Mouse (Mus musculus): ENCODE data around the gene Secisbp2l.
A peak's percentile ranks its signal among the peaks of the same experiment; 100 is the strongest.

Secisbp2l gene

DNA sequence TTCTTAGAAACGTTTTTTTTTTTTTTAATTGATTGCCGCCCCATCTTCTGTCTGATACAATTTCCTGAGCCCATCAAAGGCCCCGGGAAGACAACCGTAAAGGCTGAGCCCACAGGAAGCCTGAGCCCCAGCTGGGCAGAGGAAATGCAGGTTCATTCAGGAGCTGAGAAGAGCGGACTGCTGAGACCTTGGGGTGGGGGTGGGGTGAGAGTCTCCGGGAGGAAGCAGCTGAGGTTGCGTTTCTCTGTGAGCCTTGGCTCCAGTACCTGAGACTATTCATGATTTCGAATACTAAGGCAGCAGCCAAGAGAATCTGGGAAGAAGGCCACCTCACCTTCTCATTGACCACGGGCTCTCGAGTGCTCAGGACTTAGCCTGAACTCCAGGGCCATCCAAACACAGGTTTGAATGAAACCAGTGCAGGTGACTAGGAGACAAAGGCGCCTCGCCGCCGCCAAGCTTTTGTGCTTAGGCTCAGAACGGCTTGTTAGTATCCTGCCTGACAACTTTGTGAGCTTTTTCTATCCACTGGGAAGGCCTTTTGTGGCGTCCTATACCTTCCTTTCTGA, 58.0 kb downstream of the Secisbp2l start:
- TF ChIP-seq CTCF (conservative IDR thresholded peaks at IDR 0.05; ENCODE audit: low read length), result no peak
- TF ChIP-seq NANOG (IDR thresholded peaks at IDR 0.05; ENCODE audit: borderline replicate concordance, low read length), result peak; percentile 29; the same call in 1 of the 2 replicates
- TF ChIP-seq POU5F1 (IDR thresholded peaks at IDR 0.05; ENCODE audit: borderline replicate concordance, low read length), result no peak
- H3K36me3 ChIP-seq (ENCODE audit: insufficient read depth, low read length), result no peaks in the 10 kb centered on the region
- H3K9me3 ChIP-seq (ENCODE audit: low read length), result no peaks in the 10 kb centered on the region
- H3K27me3 ChIP-seq (ENCODE audit: insufficient read depth, low read length), result peaks cover 90% of the 10 kb centered on the region
- peaks cover 41% of the 10 kb centered on the region for H3K4me1 ChIP-seq (replicated peaks; ENCODE audit: low read depth, low read length)
- H3K4me3 ChIP-seq (replicated peaks; ENCODE audit: low read length), result peak overlapping the region; percentile 72

- TF ChIP-seq POU5F1 (IDR thresholded peaks at IDR 0.05; ENCODE audit: borderline replicate concordance, low read length) (no peak), CTCF (conservative IDR thresholded peaks at IDR 0.05; ENCODE audit: low read length) (no peak), NANOG (IDR thresholded peaks at IDR 0.05; ENCODE audit: borderline replicate concordance, low read length) (no peak)
These were observed 58.6 kb downstream of the Secisbp2l start, which contains the start of gene Shc4 for GRCm38 (mm10) chr2:125724086-125724430. Gene Shc4 (minus strand): TSS chr2:125724148.

DNA sequence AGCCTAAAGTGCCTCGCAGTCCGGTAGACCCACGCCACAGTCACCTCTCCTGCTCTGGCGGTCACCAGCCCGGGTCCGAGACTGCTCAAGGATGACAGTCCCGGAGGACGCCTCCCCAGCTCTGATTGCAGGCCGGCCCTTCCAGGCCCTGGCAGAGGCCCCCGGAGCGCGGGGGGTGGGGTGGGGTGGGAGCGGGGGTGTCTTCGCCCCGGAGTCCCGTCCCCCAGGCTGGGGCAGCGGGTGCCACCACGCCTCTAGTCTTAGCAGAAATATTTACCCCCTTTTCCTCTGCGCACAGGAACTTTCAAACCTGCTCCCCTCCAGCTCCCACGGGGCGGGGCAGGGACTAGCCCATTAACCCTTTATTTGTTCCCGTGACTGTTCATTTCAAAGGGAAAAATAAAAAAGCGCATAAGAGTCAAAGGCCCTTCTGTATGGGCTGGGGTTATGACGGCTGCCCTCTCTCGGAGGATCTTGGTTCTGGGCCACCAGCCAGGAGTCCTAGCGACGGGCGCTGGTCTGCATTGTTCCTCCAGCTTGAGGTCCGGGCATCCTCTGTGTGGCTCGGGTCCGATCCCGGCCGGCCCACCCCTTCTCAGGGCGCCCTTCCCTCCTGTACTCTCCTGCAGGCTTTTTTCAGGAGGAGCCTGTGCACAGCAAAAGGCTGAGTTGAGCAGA, 59.1 kb downstream of the Secisbp2l start:
- H3K27me3 ChIP-seq (ENCODE audit: insufficient read depth, low read length), result peaks cover 89% of the 10 kb centered on the region
- H3K9me3 ChIP-seq (ENCODE audit: low read length), result no peaks in the 10 kb centered on the region
- H3K4me3 ChIP-seq (replicated peaks; ENCODE audit: low read length), result peak overlapping the region; percentile 72
- H3K4me1 ChIP-seq (replicated peaks; ENCODE audit: low read depth, low read length), result peaks cover 41% of the 10 kb centered on the region
- TF ChIP-seq POU5F1 (IDR thresholded peaks at IDR 0.05; ENCODE audit: borderline replicate concordance, low read length), result no peak
- no peak for TF ChIP-seq NANOG (IDR thresholded peaks at IDR 0.05; ENCODE audit: borderline replicate concordance, low read length)
- no peak for TF ChIP-seq CTCF (conservative IDR thresholded peaks at IDR 0.05; ENCODE audit: low read length)
- no peaks in the 10 kb centered on the region for H3K36me3 ChIP-seq (ENCODE audit: insufficient read depth, low read length)

More at GRCm38 (mm10) chr2:125724086-125724430, 58.6 kb downstream of the Secisbp2l start, which contains the start of gene Shc4:
- Histone ChIP-seq H3K4me3 (replicated peaks; ENCODE audit: low read length) (peak within 1 kb of the TSS; percentile 72), H3K27me3 (ENCODE audit: insufficient read depth, low read length) (peaks cover 89% of the 10 kb centered on the region), H3K36me3 (ENCODE audit: insufficient read depth, low read length) (no peaks in the 10 kb centered on the region), H3K9me3 (ENCODE audit: low read length) (no peaks in the 10 kb centered on the region), H3K4me1 (replicated peaks; ENCODE audit: low read depth, low read length) (peaks cover 41% of the 10 kb centered on the region)

- peaks cover 41% of the 10 kb centered on the region for H3K4me1 ChIP-seq (replicated peaks; ENCODE audit: low read depth, low read length)
- TF ChIP-seq NANOG (IDR thresholded peaks at IDR 0.05; ENCODE audit: borderline replicate concordance, low read length) (no peak), CTCF (conservative IDR thresholded peaks at IDR 0.05; ENCODE audit: low read length) (no peak), POU5F1 (IDR thresholded peaks at IDR 0.05; ENCODE audit: borderline replicate concordance, low read length) (no peak)
- no peaks in the 10 kb centered on the region for H3K36me3 ChIP-seq (ENCODE audit: insufficient read depth, low read length)
- H3K9me3 ChIP-seq (ENCODE audit: low read length), result no peaks in the 10 kb centered on the region
- peaks cover 89% of the 10 kb centered on the region for H3K27me3 ChIP-seq (ENCODE audit: insufficient read depth, low read length)
- peak overlapping the region; percentile 72 for H3K4me3 ChIP-seq (replicated peaks; ENCODE audit: low read length)
These were observed 59.6 kb downstream of the Secisbp2l start for GRCm38 (mm10) chr2:125723086-125723407.

- Histone ChIP-seq H3K4me1 (replicated peaks; ENCODE audit: low read depth, low read length) (peaks cover 15% of the 10 kb centered on the region), H3K36me3 (ENCODE audit: insufficient read depth, low read length) (no peaks in the 10 kb centered on the region), H3K4me3 (replicated peaks; ENCODE audit: low read length) (no peak overlapping the region), H3K9me3 (ENCODE audit: low read length) (no peaks in the 10 kb centered on the region), H3K27me3 (ENCODE audit: insufficient read depth, low read length) (peaks cover 38% of the 10 kb centered on the region)
- TF ChIP-seq CTCF (conservative IDR thresholded peaks at IDR 0.05; ENCODE audit: low read length), result no peak
- no peak for TF ChIP-seq NANOG (IDR thresholded peaks at IDR 0.05; ENCODE audit: borderline replicate concordance, low read length)
These were observed 66.1 kb downstream of the Secisbp2l start for GRCm38 (mm10) chr2:125716599-125716998.

- TF ChIP-seq CTCF (conservative IDR thresholded peaks at IDR 0.05; ENCODE audit: low read length), result no peak
- TF ChIP-seq POU5F1 (IDR thresholded peaks at IDR 0.05; ENCODE audit: borderline replicate concordance, low read length), result no peak
- no peak for TF ChIP-seq NANOG (IDR thresholded peaks at IDR 0.05; ENCODE audit: borderline replicate concordance, low read length)
- Histone ChIP-seq H3K36me3 (ENCODE audit: insufficient read depth, low read length) (no peaks in the 10 kb centered on the region), H3K9me3 (ENCODE audit: low read length) (no peaks in the 10 kb centered on the region), H3K4me3 (replicated peaks; ENCODE audit: low read length) (no peak overlapping the region), H3K4me1 (replicated peaks; ENCODE audit: low read depth, low read length) (peaks cover 36% of the 10 kb centered on the region), H3K27me3 (ENCODE audit: insufficient read depth, low read length) (peaks cover 10% of the 10 kb centered on the region; the same call in 1 of the 2 replicates)
These were observed 76.2 kb downstream of the Secisbp2l start for GRCm38 (mm10) chr2:125706510-125706921.

- no peak overlapping the region for H3K4me3 ChIP-seq (replicated peaks; ENCODE audit: low read length)
- H3K9me3 ChIP-seq (ENCODE audit: low read length), result no peaks in the 10 kb centered on the region
- peaks cover 36% of the 10 kb centered on the region for H3K4me1 ChIP-seq (replicated peaks; ENCODE audit: low read depth, low read length)
- H3K27me3 ChIP-seq (ENCODE audit: insufficient read depth, low read length), result peaks cover 10% of the 10 kb centered on the region; the same call in 1 of the 2 replicates
- H3K36me3 ChIP-seq (ENCODE audit: insufficient read depth, low read length), result no peaks in the 10 kb centered on the region
- TF ChIP-seq POU5F1 (IDR thresholded peaks at IDR 0.05; ENCODE audit: borderline replicate concordance, low read length) (no peak), CTCF (conservative IDR thresholded peaks at IDR 0.05; ENCODE audit: low read length) (no peak), NANOG (IDR thresholded peaks at IDR 0.05; ENCODE audit: borderline replicate concordance, low read length) (no peak)
These were observed 77.6 kb downstream of the Secisbp2l start for GRCm38 (mm10) chr2:125704907-125705631.

DNA sequence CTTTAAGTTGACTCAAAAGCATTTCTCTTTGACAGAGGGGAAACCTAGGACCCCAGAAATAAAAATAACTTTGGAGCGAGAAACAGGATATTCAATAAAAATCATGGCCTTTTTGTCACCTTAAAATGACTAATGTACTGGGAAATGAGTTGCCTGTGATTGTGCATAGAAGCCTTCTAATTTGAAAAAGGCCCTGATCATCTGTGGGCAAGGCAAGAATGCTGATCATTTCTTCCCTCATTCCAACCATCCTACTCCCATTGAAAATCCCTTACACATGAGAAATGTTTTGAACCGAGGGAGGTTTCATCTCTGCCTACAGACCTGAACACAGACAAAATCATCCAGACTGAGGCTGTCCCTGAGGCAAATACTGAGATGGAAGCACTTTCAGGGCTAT, 79.8 kb downstream of the Secisbp2l start:
- Histone ChIP-seq H3K4me3 (replicated peaks; ENCODE audit: low read length) (no peak overlapping the region), H3K27me3 (ENCODE audit: insufficient read depth, low read length) (peaks cover 10% of the 10 kb centered on the region; the same call in 1 of the 2 replicates), H3K9me3 (ENCODE audit: low read length) (no peaks in the 10 kb centered on the region), H3K36me3 (ENCODE audit: insufficient read depth, low read length) (no peaks in the 10 kb centered on the region), H3K4me1 (replicated peaks; ENCODE audit: low read depth, low read length) (peaks cover 33% of the 10 kb centered on the region)
- TF ChIP-seq NANOG (IDR thresholded peaks at IDR 0.05; ENCODE audit: borderline replicate concordance, low read length) (no peak), CTCF (conservative IDR thresholded peaks at IDR 0.05; ENCODE audit: low read length) (no peak), POU5F1 (IDR thresholded peaks at IDR 0.05; ENCODE audit: borderline replicate concordance, low read length) (no peak)

All from E14TG2a.4 (cell line).